Mouse (Mus musculus): ENCODE measurements around the gene Dync1i2. TPM values are rescaled to one million over a fixed set of nuclear protein-coding genes. Genes with fewer than 3 reads are reported as not detected.

Gene Dync1i2
- polyA plus RNA-seq, 1 experiment: 21.5 TPM

DNA sequence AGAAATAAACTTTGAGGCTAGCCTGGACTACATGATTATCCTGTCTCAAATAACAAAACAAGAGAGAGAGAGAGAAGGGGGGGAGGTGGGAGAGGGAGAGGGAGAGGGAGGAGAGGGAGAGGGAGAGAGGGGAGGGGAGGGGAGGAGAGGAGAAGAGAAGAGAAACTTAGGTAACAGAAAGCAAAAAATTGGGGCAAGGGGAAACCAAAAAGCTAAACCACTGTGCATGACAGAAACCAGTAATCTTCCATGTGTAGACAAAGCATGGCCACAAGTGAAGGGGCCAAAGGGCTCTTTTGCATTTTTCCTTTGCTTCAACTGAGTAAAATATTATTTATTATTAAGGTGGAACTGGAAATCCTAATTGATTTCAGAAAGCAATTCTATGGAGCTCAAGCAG lies 94.9 kb downstream of the Dync1i2 start:
- DNase-seq (ENCODE audit: low read depth, low spot score): no peak

DNA sequence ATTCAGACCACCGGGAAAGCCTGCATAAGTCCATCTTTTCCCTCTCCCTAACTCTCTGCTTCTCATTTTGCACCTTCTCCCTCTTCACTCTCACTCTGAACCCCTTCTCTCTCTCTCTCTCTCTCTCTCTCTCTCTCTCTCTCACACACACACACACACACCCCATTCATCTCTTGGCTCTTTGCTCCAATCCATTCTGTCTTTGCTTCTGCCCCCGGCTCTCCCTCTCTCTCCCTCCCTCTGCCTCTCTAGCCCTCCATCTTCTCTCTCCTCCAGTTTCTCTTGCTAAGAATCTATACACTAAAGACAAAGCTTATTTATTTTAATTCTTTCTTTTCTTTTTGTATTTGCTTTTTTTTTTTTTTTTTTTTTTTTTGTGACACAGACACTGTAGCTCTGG lies 98.2 kb downstream of the Dync1i2 start:
- WGBS: 73% methylated on average over 2 of the region's 2 CpGs
- no peak for DNase-seq (ENCODE audit: low read depth, low spot score)

DNA sequence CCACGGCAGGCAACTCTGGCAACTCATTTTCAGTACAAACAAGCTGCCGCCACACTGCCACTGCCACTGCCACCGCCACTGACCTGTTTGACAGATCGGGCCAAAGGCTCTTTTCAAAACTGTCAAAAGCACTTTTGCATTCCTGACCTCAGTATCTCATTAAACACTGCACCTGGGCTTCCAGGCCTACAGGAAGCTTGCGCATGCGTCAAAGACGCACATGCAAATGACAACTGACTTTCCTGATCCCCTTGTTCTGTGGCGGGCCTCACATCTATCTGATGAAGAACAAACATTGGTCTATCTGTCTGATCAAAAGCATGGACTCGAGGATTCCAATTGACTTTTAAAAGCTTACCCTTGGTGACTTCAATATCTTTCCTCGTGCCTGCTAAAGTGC lies 100.6 kb downstream of the Dync1i2 start:
- 81% methylated on average over 10 of the region's 10 CpGs for WGBS
- DNase-seq (ENCODE audit: low read depth, low spot score): no peak

Other genes with a start within 250 kb of the Dync1i2 start
- 2.4 and 4.7 TPM in 2 replicates for gene Dcaf17, start 156.4 kb upstream of the Dync1i2 start, polyA plus RNA-seq (2012; rRNA removed)
- gene Mettl8, start 156.1 kb upstream of the Dync1i2 start, polyA plus RNA-seq (2012; rRNA removed): 3.3 and 4.0 TPM in 2 replicates
- 1.7 and 2.6 TPM in 2 replicates for gene Cybrd1, start 93.8 kb upstream of the Dync1i2 start, polyA plus RNA-seq (2012; rRNA removed)
- gene Slc25a12, start 156.0 kb downstream of the Dync1i2 start, polyA plus RNA-seq (2012; rRNA removed): 19.7 and 19.8 TPM in 2 replicates
- 6.1 and 6.3 TPM in 2 replicates for gene Hat1, start 177.3 kb downstream of the Dync1i2 start, polyA plus RNA-seq (2012; rRNA removed)
- 12.7 and 15.6 TPM in 2 replicates for gene Metap1d, start 241.6 kb downstream of the Dync1i2 start, polyA plus RNA-seq (2012; rRNA removed)